Mouse (Mus musculus) heart, adult 2 months (tissue): ENCODE measurements around the gene Crtac1.

Experiments
- CTCF ChIP-seq: fragments of 200-600 bp; IDR thresholded peaks from 2 replicates; pipeline ENCODE4 v1.8.1; 2022; ENCODE audit warnings: antibody characterized with exemption, mild to moderate bottlenecking, moderate library complexity
- POLR2A ChIP-seq: fragments of 200-500 bp; IDR thresholded peaks from 2 replicates; pipeline ENCODE4 v1.6.1; 2011; ENCODE audit warnings: mild to moderate bottlenecking, low read depth, low read length, control low read depth; ENCODE audit not compliant: insufficient read depth

- TF ChIP-seq POLR2A (no peak), CTCF (peak; percentile 88)
These were observed 115.7 kb downstream of the Crtac1 start for GRCm38 (mm10) chr19:42315914-42316313.
